Mouse (Mus musculus): Measurements from ENCODE around the gene Arhgap17. TPM values are rescaled to one million over a fixed set of nuclear protein-coding genes. Genes with fewer than 3 reads are reported as not detected.

Gene Arhgap17
- polyA plus RNA-seq, 1 experiment from 2014 or later, result 10.1 TPM

DNA sequence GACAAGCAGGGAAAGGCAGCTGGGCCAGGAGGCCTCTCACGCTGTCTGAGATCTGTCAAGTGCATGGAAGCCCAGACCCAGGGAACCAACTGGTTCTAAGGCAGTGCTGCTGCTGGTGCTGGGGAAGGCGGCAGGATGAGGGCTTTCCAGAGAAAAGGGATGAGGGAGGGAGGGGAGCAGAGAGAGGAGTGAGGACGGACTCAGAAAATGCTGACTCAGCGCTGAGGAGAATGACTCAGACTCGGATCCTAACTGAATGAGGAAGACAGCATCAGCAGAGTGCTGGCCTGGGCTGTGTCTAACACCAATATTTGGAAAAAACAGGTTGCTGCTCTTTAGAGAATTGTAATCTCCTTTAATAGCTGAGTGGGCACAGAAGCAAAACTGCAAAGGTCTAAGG is 57.9 kb downstream of the Arhgap17 start:
- 61% methylated on average over 5 of the region's 5 CpGs for WGBS (ENCODE audit: insufficient replicate concordance)
- Histone ChIP-seq H3K9ac (ENCODE audit: low read depth, low read length) (no peak overlapping the region), H3K4me2 (ENCODE audit: low read depth, low read length) (no peak overlapping the region), H3K27ac (ENCODE audit: low read length) (no peak overlapping the region), H3K9me3 (replicated peaks; ENCODE audit: control insufficient read depth, low read length) (no peaks in the 10 kb centered on the region), H3K4me1 (ENCODE audit: control insufficient read depth, low read depth, low read length) (no peaks in the 10 kb centered on the region), H3K4me3 (ENCODE audit: low read depth, low read length) (no peak overlapping the region), H3K27me3 (ENCODE audit: control insufficient read depth, insufficient read depth, low read depth, low read length) (no peaks in the 10 kb centered on the region), H3K36me3 (ENCODE audit: control insufficient read depth, insufficient read depth) (peaks cover 7% of the 10 kb centered on the region)
- ATAC-seq (ENCODE audit: low read depth), result no peak

DNA sequence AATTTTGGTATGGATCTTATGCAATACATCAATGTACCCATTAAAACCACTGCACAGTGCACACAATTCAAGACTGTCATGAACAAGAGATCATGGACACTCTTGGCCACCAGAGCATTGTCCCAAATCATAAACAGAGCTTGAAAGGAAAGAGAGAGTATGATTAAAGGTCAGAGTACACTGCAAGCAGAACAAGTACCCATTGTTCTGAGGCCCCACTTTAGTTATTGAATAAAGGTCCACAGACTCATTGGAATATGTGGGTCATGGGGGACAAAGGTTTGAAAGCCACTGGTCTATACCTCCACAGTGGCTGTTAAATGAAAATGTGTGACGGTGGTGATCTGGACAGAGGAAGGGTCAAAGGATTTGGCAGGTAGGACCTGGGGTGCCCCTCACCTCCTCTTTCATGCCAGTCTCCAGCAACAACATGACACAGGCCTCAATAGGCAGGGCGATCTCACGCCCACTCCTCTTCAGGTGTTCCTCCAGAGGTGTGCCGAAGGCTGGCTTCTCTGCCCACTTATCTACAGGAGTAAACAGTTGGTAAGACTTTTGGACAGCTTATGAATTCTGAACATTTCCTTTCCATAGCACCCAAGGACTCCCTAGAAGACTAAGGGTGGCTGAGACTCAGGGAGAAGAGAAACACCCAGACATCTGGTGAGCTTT is 61.7 kb downstream of the Arhgap17 start:
- no peak overlapping the region for H3K9ac ChIP-seq (ENCODE audit: low read depth, low read length)
- H3K27me3 ChIP-seq (ENCODE audit: control insufficient read depth, insufficient read depth, low read depth, low read length), result no peaks in the 10 kb centered on the region
- H3K9me3 ChIP-seq (replicated peaks; ENCODE audit: control insufficient read depth, low read length), result no peaks in the 10 kb centered on the region
- 89% methylated on average over 4 of the region's 4 CpGs for WGBS (ENCODE audit: insufficient replicate concordance)
- no peak overlapping the region for H3K27ac ChIP-seq (ENCODE audit: low read length)
- no peak overlapping the region for H3K4me3 ChIP-seq (ENCODE audit: low read depth, low read length)
- ATAC-seq (ENCODE audit: low read depth), result no peak
- peaks cover 17% of the 10 kb centered on the region for H3K36me3 ChIP-seq (ENCODE audit: control insufficient read depth, insufficient read depth)
- no peaks in the 10 kb centered on the region for H3K4me1 ChIP-seq (ENCODE audit: control insufficient read depth, low read depth, low read length)
- no peak overlapping the region for H3K4me2 ChIP-seq (ENCODE audit: low read depth, low read length)

DNA sequence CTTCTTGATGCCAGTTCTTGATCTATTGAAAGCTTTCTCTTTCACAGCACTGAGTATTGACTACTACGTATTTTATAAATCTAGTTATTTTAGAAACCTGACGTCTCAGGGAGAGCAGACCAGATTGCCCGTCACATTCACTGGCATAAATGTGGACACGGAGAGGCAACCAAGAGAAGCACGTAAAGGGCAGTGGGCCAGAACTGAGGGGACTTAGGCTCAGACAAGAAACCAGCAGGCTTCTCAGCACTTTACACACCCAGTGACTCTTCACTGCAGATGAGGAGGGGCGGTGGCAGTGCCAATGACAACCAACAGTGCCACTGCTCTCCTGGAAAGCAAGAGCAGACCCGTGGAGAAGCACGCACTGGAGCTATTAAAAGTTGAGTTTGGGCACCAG is 62.5 kb downstream of the Arhgap17 start:
- H3K36me3 ChIP-seq (ENCODE audit: control insufficient read depth, insufficient read depth), result peaks cover 12% of the 10 kb centered on the region
- WGBS (ENCODE audit: insufficient replicate concordance), result 83% methylated on average over 8 of the region's 8 CpGs
- H3K9ac ChIP-seq (ENCODE audit: low read depth, low read length), result no peak overlapping the region
- no peak overlapping the region for H3K27ac ChIP-seq (ENCODE audit: low read length)
- no peak overlapping the region for H3K4me2 ChIP-seq (ENCODE audit: low read depth, low read length)
- H3K4me1 ChIP-seq (ENCODE audit: control insufficient read depth, low read depth, low read length), result no peaks in the 10 kb centered on the region
- no peaks in the 10 kb centered on the region for H3K27me3 ChIP-seq (ENCODE audit: control insufficient read depth, insufficient read depth, low read depth, low read length)
- no peak overlapping the region for H3K4me3 ChIP-seq (ENCODE audit: low read depth, low read length)
- no peak for ATAC-seq (ENCODE audit: low read depth)
- H3K9me3 ChIP-seq (replicated peaks; ENCODE audit: control insufficient read depth, low read length), result no peaks in the 10 kb centered on the region

- Histone ChIP-seq H3K9ac (ENCODE audit: low read depth, low read length) (no peak overlapping the region), H3K4me1 (ENCODE audit: control insufficient read depth, low read depth, low read length) (no peaks in the 10 kb centered on the region), H3K27ac (ENCODE audit: low read length) (no peak overlapping the region), H3K9me3 (replicated peaks; ENCODE audit: control insufficient read depth, low read length) (no peaks in the 10 kb centered on the region), H3K36me3 (ENCODE audit: control insufficient read depth, insufficient read depth) (peaks cover 10% of the 10 kb centered on the region), H3K4me3 (ENCODE audit: low read depth, low read length) (no peak overlapping the region), H3K27me3 (ENCODE audit: control insufficient read depth, insufficient read depth, low read depth, low read length) (no peaks in the 10 kb centered on the region), H3K4me2 (ENCODE audit: low read depth, low read length) (no peak overlapping the region)
- ATAC-seq (ENCODE audit: low read depth), result no peak
- 63% methylated on average over 2 of the region's 2 CpGs for WGBS (ENCODE audit: insufficient replicate concordance)
Observed at GRCm38 (mm10) chr7:123305397-123305796, 64.3 kb downstream of the Arhgap17 start.

DNA sequence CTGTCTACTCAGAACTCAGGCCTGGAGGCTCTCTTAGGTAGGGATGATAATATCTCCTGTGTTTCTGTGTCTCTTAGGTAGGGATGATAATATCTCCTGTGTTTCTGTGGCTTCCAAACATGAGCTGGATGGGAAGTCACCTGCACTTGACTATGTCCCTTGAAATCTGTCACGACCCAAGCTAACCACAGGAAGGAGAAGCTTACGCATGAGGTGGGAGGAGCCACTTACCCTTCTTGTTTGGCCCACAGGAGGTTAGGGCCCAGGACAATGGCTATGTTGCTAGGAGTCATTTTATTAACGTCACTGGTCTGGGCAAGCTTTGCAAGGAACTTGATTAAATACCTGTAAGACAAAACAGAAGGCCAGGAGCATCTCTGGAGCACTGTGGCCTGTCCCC is 69.5 kb downstream of the Arhgap17 start:
- Histone ChIP-seq H3K9me3 (replicated peaks; ENCODE audit: control insufficient read depth, low read length) (no peaks in the 10 kb centered on the region), H3K9ac (ENCODE audit: low read depth, low read length) (no peak overlapping the region), H3K4me3 (ENCODE audit: low read depth, low read length) (no peak overlapping the region), H3K4me1 (ENCODE audit: control insufficient read depth, low read depth, low read length) (no peaks in the 10 kb centered on the region), H3K27me3 (ENCODE audit: control insufficient read depth, insufficient read depth, low read depth, low read length) (no peaks in the 10 kb centered on the region), H3K36me3 (ENCODE audit: control insufficient read depth, insufficient read depth) (peaks cover 6% of the 10 kb centered on the region; the same call in 1 of the 2 replicates), H3K4me2 (ENCODE audit: low read depth, low read length) (no peak overlapping the region), H3K27ac (ENCODE audit: low read length) (no peak overlapping the region)
- no peak for ATAC-seq (ENCODE audit: low read depth)
- 54% methylated on average over 3 of the region's 3 CpGs for WGBS (ENCODE audit: insufficient replicate concordance)

- Histone ChIP-seq H3K4me2 (ENCODE audit: low read depth, low read length) (no peak overlapping the region), H3K4me3 (ENCODE audit: low read depth, low read length) (no peak overlapping the region), H3K4me1 (ENCODE audit: control insufficient read depth, low read depth, low read length) (no peaks in the 10 kb centered on the region), H3K27me3 (ENCODE audit: control insufficient read depth, insufficient read depth, low read depth, low read length) (no peaks in the 10 kb centered on the region), H3K9me3 (replicated peaks; ENCODE audit: control insufficient read depth, low read length) (no peaks in the 10 kb centered on the region), H3K36me3 (ENCODE audit: control insufficient read depth, insufficient read depth) (peaks cover 9% of the 10 kb centered on the region; the same call in 1 of the 2 replicates), H3K27ac (ENCODE audit: low read length) (no peak overlapping the region), H3K9ac (ENCODE audit: low read depth, low read length) (no peak overlapping the region)
- no peak for ATAC-seq (ENCODE audit: low read depth)
- 71% methylated on average over 3 of the region's 3 CpGs for WGBS (ENCODE audit: insufficient replicate concordance)
Observed at GRCm38 (mm10) chr7:123298225-123298624, 71.5 kb downstream of the Arhgap17 start.

DNA sequence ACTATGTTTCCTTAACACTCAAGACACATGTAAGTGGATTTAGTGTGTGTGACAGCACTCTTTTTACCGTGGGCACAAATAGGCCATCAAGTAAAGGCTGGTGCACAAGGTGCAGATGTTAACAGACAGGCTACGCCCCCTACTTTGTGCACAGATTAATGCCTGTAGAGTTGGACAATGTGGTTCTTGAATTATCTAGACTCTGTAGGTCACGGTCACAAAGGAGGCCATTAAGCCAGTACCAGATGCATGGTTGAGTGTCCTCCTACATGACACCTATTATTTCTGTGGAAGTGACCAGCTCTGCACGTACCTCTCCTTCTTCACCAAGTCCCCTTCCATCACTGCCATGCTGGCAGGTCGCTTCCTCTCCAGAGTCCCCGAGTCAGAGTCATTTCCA is 73.6 kb downstream of the Arhgap17 start:
- no peak overlapping the region for H3K27ac ChIP-seq (ENCODE audit: low read length)
- H3K27me3 ChIP-seq (ENCODE audit: control insufficient read depth, insufficient read depth, low read depth, low read length), result no peaks in the 10 kb centered on the region
- WGBS (ENCODE audit: insufficient replicate concordance), result 79% methylated on average over 6 of the region's 6 CpGs
- H3K4me1 ChIP-seq (ENCODE audit: control insufficient read depth, low read depth, low read length), result no peaks in the 10 kb centered on the region
- H3K9ac ChIP-seq (ENCODE audit: low read depth, low read length), result no peak overlapping the region
- H3K9me3 ChIP-seq (replicated peaks; ENCODE audit: control insufficient read depth, low read length), result no peaks in the 10 kb centered on the region
- no peak overlapping the region for H3K4me2 ChIP-seq (ENCODE audit: low read depth, low read length)
- ATAC-seq (ENCODE audit: low read depth), result no peak
- H3K36me3 ChIP-seq (ENCODE audit: control insufficient read depth, insufficient read depth), result peaks cover 20% of the 10 kb centered on the region
- H3K4me3 ChIP-seq (ENCODE audit: low read depth, low read length), result no peak overlapping the region

DNA sequence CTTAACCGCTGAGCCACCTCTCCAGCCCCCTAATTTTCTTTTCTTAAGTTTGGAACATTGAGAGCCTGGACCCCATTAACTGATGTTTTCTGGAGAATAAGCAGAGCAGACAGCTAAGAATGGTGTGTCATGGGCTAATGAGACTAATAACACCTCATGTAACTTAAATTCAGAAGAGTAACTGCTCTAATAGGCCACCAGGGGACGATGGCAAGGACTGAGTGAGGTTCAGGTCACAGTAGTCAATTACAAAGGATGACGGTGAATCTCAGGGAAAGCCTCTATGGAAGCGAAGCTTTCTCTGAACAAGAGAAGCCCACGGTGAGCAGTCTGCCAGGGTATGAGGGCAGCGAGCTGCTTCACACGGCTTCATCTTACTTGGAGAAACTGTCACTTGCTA is 74.3 kb downstream of the Arhgap17 start:
- H3K9me3 ChIP-seq (replicated peaks; ENCODE audit: control insufficient read depth, low read length), result no peaks in the 10 kb centered on the region
- no peak overlapping the region for H3K9ac ChIP-seq (ENCODE audit: low read depth, low read length)
- no peaks in the 10 kb centered on the region for H3K4me1 ChIP-seq (ENCODE audit: control insufficient read depth, low read depth, low read length)
- no peaks in the 10 kb centered on the region for H3K27me3 ChIP-seq (ENCODE audit: control insufficient read depth, insufficient read depth, low read depth, low read length)
- H3K36me3 ChIP-seq (ENCODE audit: control insufficient read depth, insufficient read depth), result peaks cover 20% of the 10 kb centered on the region
- no peak overlapping the region for H3K4me3 ChIP-seq (ENCODE audit: low read depth, low read length)
- no peak for ATAC-seq (ENCODE audit: low read depth)
- 78% methylated on average over 7 of the region's 7 CpGs for WGBS (ENCODE audit: insufficient replicate concordance)
- no peak overlapping the region for H3K4me2 ChIP-seq (ENCODE audit: low read depth, low read length)
- no peak overlapping the region for H3K27ac ChIP-seq (ENCODE audit: low read length)

GRCm38 (mm10) chr7:123293898-123294297 is 75.8 kb downstream of the Arhgap17 start:
- no peaks in the 10 kb centered on the region for H3K27me3 ChIP-seq (ENCODE audit: control insufficient read depth, insufficient read depth, low read depth, low read length)
- no peak overlapping the region for H3K4me3 ChIP-seq (ENCODE audit: low read depth, low read length)
- H3K4me2 ChIP-seq (ENCODE audit: low read depth, low read length), result no peak overlapping the region
- 81% methylated on average over 7 of the region's 7 CpGs for WGBS (ENCODE audit: insufficient replicate concordance)
- no peak overlapping the region for H3K9ac ChIP-seq (ENCODE audit: low read depth, low read length)
- H3K36me3 ChIP-seq (ENCODE audit: control insufficient read depth, insufficient read depth), result peaks cover 21% of the 10 kb centered on the region
- ATAC-seq (ENCODE audit: low read depth), result no peak
- H3K9me3 ChIP-seq (replicated peaks; ENCODE audit: control insufficient read depth, low read length), result no peaks in the 10 kb centered on the region
- H3K27ac ChIP-seq (ENCODE audit: low read length), result no peak overlapping the region
- no peaks in the 10 kb centered on the region for H3K4me1 ChIP-seq (ENCODE audit: control insufficient read depth, low read depth, low read length)
